Mouse (Mus musculus): ENCODE data around the gene Nploc4. TPM values are rescaled to one million over a fixed set of nuclear protein-coding genes. Genes with fewer than 3 reads are reported as not detected.
"Not testable (repeated sequence)": the region's sequence is repeated elsewhere in the genome, so short reads cannot be mapped to it uniquely, and the experiment has no call there.

Nploc4 gene
- polyA plus RNA-seq, 1 experiment from 2014 or later = 28.2 TPM

DNA sequence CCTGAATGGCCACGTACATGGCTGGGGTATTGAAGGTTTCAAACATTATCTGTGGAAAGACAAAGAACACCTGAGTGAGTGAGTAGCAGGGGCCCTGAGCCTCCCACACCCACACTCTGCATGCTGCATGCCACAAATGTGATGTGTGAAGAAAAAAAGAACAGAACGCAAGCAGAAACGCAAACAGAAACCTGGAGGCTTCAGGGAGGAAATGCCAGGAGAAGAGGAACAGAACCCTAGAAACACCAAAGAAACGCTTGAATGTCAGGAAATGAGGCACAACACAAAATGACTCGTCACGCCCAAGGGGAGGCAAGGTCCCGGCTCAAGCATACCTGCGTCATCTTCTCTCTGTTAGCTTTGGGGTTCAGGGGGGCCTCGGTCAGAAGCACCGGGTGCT is 90.2 kb downstream of the Nploc4 start:
- ATAC-seq (ENCODE audit: low read depth) = no peak
- H3K4me2 ChIP-seq (ENCODE audit: low read depth, low read length) = peak overlapping the region; percentile 92
- no peaks in the 10 kb centered on the region for H3K9me3 ChIP-seq (ENCODE audit: control insufficient read depth, low read length)
- H3K9ac ChIP-seq (ENCODE audit: low read length) = peak overlapping the region; percentile 100
- H3K27ac ChIP-seq (ENCODE audit: low read length) = peak overlapping the region; percentile 98
- WGBS = 1% methylated on average over 10 of the region's 10 CpGs
- peaks cover 19% of the 10 kb centered on the region for H3K4me1 ChIP-seq (replicated peaks; ENCODE audit: control insufficient read depth, insufficient read depth, low read length)
- no peaks in the 10 kb centered on the region for H3K27me3 ChIP-seq (ENCODE audit: control insufficient read depth, insufficient read depth, low read depth, low read length)
- H3K36me3 ChIP-seq (ENCODE audit: control insufficient read depth, insufficient read depth, low read length) = peaks cover 14% of the 10 kb centered on the region
- H3K4me3 ChIP-seq (ENCODE audit: low read length) = peak overlapping the region; percentile 100

DNA sequence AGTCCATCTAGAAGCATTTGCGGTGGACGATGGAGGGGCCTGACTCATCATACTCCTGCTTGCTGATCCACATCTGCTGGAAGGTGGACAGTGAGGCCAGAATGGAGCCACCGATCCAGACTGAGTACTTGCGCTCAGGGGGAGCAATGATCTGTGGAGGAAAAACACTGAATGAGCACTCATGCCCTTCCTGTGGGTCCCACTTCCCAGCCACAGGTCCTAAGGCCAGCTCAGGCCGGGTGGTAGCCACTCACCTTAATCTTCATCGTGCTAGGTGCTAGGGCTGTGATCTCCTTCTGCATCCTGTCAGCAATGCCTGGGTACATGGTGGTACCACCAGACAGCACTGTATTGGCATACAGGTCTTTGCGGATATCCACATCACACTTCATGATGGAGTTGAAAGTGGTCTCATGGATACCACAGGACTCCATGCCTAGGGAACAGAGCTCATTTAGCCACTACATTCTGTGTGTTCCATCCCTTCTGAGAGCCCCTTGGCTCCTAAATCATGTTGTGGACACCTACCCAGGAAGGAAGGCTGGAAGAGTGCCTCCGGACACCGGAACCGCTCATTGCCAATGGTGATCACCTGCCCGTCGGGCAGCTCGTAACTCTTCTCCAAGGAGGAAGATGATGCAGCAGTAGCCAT is 91.0 kb downstream of the Nploc4 start:
- 35% methylated on average over 8 of the region's 13 CpGs for WGBS
- H3K4me2 ChIP-seq (ENCODE audit: low read depth, low read length) = peak overlapping the region; percentile 72
- H3K4me3 ChIP-seq (ENCODE audit: low read length) = peak overlapping the region; percentile 56
- not testable (repeated sequence) for ATAC-seq (ENCODE audit: low read depth); H3K27me3 ChIP-seq (ENCODE audit: control insufficient read depth, insufficient read depth, low read depth, low read length); H3K9me3 ChIP-seq (ENCODE audit: control insufficient read depth, low read length)
- peak overlapping the region; percentile 66 for H3K9ac ChIP-seq (ENCODE audit: low read length)
- H3K36me3 ChIP-seq (ENCODE audit: control insufficient read depth, insufficient read depth, low read length) = peaks cover 14% of the 10 kb centered on the region
- 0 out of 2 replicates have a peak overlapping the region, but pooled peaks have one; percentile 13 for H3K27ac ChIP-seq (ENCODE audit: low read length)
- peaks cover 12% of the 10 kb centered on the region for H3K4me1 ChIP-seq (replicated peaks; ENCODE audit: control insufficient read depth, insufficient read depth, low read length)

DNA sequence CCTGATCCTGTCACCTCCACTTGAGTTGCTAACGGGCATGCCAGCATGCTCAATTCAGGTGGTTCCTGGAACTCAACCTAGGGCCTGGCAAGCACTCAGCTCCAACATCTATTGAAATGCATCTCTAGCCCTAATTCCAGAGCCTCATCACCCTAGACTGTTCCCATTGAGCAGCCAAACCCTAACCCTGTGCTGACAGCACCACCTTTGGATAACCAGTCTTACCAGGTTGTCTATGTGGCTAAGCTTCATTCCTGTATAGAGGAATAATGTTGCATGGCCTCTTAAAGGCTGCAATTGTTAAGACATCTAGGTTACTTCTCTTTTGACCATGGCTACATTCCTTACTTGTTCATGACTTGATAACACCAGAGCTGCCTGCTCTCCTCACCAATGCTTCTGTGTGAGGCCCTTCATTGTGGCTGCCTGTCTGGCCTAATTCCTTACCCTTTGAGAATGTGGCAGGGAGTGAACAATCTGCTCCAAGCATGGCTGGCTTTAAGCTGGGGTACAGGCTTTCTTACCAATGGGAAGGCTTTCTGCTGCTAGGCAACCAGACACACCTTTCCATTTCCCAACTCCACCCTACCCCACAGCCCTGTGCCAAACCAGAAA is 92.3 kb downstream of the Nploc4 start:
- Histone ChIP-seq H3K4me1 (replicated peaks; ENCODE audit: control insufficient read depth, insufficient read depth, low read length) (peaks cover 3% of the 10 kb centered on the region), H3K4me2 (ENCODE audit: low read depth, low read length) (peak overlapping the region; percentile 49), H3K4me3 (ENCODE audit: low read length) (peak overlapping the region; percentile 30), H3K36me3 (ENCODE audit: control insufficient read depth, insufficient read depth, low read length) (peaks cover 14% of the 10 kb centered on the region), H3K9me3 (ENCODE audit: control insufficient read depth, low read length) (no peaks in the 10 kb centered on the region), H3K27ac (ENCODE audit: low read length) (peak overlapping the region; percentile 26), H3K27me3 (ENCODE audit: control insufficient read depth, insufficient read depth, low read depth, low read length) (no peaks in the 10 kb centered on the region), H3K9ac (ENCODE audit: low read length) (peak overlapping the region; percentile 47)
- no peak for ATAC-seq (ENCODE audit: low read depth)
- 28% methylated on average over 1 of the region's 1 CpGs for WGBS

DNA sequence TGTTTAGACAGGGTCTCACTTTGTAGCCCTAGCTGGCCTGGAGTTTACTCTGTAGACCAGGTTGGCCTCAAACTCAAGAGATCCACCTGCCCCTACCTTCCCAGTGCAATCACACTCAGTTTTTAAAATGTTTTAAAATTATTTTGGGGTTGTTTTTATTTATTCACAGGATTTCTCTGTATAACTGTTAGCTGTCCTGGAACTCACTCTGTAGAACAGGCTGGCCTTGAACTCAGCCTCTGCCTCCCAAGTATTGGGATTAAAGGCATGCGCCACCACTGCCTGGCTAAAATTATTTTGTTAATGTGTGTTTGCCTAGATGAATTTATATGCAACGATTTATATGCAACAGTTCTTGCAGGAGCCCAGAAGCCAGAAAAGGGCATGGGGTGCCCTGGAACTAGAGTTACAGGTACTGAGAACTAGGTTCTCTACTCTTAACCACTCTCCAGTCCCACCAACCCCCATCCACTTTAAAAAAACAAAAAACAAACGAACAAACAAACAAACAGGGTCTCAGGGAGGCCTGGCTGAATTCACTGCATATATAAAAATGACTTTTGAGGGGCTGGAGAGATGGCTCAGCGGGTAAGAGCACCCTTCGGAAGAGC is 93.1 kb downstream of the Nploc4 start:
- WGBS = 45% methylated on average over 5 of the region's 5 CpGs
- Histone ChIP-seq H3K36me3 (ENCODE audit: control insufficient read depth, insufficient read depth, low read length) (peaks cover 14% of the 10 kb centered on the region), H3K9ac (ENCODE audit: low read length) (no peak overlapping the region), H3K4me1 (replicated peaks; ENCODE audit: control insufficient read depth, insufficient read depth, low read length) (peaks cover 3% of the 10 kb centered on the region), H3K4me2 (ENCODE audit: low read depth, low read length) (no peak overlapping the region), H3K27ac (ENCODE audit: low read length) (peak overlapping the region; percentile 27; the same call in 1 of the 2 replicates), H3K27me3 (ENCODE audit: control insufficient read depth, insufficient read depth, low read depth, low read length) (no peaks in the 10 kb centered on the region), H3K4me3 (ENCODE audit: low read length) (no peak overlapping the region), H3K9me3 (ENCODE audit: control insufficient read depth, low read length) (no peaks in the 10 kb centered on the region)
- ATAC-seq (ENCODE audit: low read depth) = no peak

DNA sequence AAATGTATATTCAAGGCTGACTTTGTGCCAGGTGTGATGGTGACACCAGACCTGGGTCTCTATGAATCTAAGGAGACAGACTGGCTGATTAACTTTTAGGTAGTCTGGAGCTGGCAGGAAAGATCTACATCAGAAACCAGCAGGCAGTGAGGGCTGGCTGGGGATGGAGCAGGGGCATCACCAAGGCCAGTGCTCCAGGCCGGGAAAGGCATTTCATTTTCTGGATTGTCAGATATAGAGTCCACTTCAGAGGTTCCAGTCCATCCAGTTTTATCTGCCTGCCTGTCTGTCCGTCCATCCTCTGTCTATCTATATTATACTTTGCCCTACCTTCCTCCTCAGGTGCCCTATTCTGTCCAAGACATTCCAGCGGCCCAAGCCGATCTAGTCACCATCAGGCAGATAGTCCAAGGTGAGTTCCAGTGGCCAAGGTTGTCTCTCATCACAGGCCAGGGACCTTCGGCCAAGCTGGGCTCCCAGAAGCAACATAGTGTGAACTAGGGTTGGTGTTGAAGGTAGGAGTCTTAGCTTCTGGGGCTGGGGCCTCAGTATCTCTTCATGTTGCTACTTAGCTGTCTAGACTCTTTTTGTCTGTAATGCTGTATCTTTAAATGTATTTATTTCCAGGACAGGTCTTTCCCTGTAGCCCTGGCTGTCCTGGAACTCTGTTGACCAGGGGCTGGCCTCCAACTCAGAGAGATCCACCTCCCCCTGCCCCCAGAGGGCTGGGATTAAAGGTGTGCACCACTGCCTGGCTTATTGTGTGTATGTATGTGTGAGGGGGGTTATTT is 93.8 kb downstream of the Nploc4 start:
- Histone ChIP-seq H3K4me1 (replicated peaks; ENCODE audit: control insufficient read depth, insufficient read depth, low read length) (peaks cover 3% of the 10 kb centered on the region), H3K9me3 (ENCODE audit: control insufficient read depth, low read length) (no peaks in the 10 kb centered on the region), H3K4me2 (ENCODE audit: low read depth, low read length) (no peak overlapping the region), H3K27me3 (ENCODE audit: control insufficient read depth, insufficient read depth, low read depth, low read length) (no peaks in the 10 kb centered on the region), H3K36me3 (ENCODE audit: control insufficient read depth, insufficient read depth, low read length) (peaks cover 14% of the 10 kb centered on the region), H3K9ac (ENCODE audit: low read length) (no peak overlapping the region), H3K27ac (ENCODE audit: low read length) (no peak overlapping the region), H3K4me3 (ENCODE audit: low read length) (no peak overlapping the region)
- no peak for ATAC-seq (ENCODE audit: low read depth)
- WGBS = 54% methylated on average over 5 of the region's 5 CpGs

DNA sequence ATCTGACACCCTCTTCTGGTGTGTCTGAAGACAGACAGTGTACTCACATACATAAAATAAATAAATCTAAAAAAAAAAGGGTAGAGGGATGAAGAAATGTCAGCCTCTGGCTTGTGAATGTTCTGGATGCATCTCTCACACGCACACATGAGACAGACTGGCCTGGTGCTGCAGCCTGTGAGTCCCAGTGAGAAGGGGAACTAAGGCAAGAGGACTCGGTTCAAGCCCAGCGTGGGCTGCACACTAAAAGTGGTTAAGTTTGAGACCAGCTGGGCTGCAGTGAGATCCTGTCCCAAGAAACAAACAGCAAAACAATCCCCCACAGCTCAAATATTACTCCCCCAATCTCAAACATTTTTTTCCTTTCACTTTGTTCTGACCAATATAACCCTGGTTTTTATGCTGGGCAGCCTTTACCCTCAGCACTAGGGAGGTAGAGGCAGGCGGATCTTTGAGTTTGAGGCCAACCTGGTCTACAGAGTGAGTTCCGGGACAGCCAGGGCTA is 94.8 kb downstream of the Nploc4 start:
- Histone ChIP-seq H3K36me3 (ENCODE audit: control insufficient read depth, insufficient read depth, low read length) (peaks cover 14% of the 10 kb centered on the region), H3K9ac (ENCODE audit: low read length) (no peak overlapping the region), H3K27ac (ENCODE audit: low read length) (no peak overlapping the region), H3K9me3 (ENCODE audit: control insufficient read depth, low read length) (no peaks in the 10 kb centered on the region), H3K4me2 (ENCODE audit: low read depth, low read length) (no peak overlapping the region), H3K4me1 (replicated peaks; ENCODE audit: control insufficient read depth, insufficient read depth, low read length) (peaks cover 3% of the 10 kb centered on the region), H3K4me3 (ENCODE audit: low read length) (no peak overlapping the region), H3K27me3 (ENCODE audit: control insufficient read depth, insufficient read depth, low read depth, low read length) (no peaks in the 10 kb centered on the region)
- WGBS = 86% methylated on average over 5 of the region's 5 CpGs
- no peak for ATAC-seq (ENCODE audit: low read depth)

DNA sequence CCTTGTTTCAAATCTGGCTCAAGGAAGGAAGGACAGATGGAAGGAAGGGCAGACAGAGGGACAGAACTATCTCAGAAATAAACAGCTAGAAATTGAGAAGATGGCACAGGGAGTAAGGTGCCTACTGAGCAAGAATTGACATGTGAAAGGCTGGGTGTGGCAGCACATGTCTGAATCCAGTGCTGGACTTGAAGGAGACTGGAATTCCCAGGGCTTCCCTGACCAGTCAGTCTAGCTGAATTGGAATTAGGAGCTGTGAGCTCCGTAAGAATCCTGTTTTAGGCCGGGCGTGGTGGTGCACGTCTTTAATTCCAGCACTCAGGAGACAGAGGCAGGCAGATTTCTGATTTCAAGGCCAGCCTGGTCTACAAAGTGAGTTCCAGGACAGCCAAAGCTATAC is 95.8 kb downstream of the Nploc4 start:
- Histone ChIP-seq H3K4me3 (ENCODE audit: low read length) (no peak overlapping the region), H3K4me1 (replicated peaks; ENCODE audit: control insufficient read depth, insufficient read depth, low read length) (peaks cover 3% of the 10 kb centered on the region), H3K4me2 (ENCODE audit: low read depth, low read length) (no peak overlapping the region), H3K9ac (ENCODE audit: low read length) (no peak overlapping the region), H3K27me3 (ENCODE audit: control insufficient read depth, insufficient read depth, low read depth, low read length) (no peaks in the 10 kb centered on the region), H3K27ac (ENCODE audit: low read length) (no peak overlapping the region), H3K36me3 (ENCODE audit: control insufficient read depth, insufficient read depth, low read length) (peaks cover 10% of the 10 kb centered on the region), H3K9me3 (ENCODE audit: control insufficient read depth, low read length) (no peaks in the 10 kb centered on the region)
- WGBS = 91% methylated on average over 4 of the region's 4 CpGs
- ATAC-seq (ENCODE audit: low read depth) = no peak

DNA sequence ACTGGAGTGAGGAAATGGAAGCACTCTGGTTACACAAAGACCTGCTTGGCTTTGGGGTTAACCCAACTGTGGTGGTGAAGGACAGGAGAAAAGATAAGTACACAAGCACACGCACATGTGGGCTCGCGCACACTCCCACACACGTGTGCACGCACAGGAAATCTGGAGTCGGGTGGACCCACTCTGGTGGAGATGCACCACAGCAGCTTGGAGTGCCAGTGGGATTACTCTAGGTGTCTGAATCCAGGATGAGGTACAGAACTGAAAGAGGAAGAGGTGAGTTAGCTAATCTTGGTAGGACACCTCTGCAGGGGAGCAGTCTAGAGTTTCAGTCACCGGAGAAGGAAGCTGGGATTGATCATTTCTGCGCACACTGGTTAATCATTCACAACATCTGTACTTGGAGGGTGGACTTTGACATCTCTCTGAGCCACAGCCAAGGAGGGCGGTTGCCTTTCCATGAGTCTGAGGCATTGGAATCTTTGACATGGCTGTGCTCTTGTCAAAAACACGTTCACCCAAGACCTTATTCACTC is 97.5 kb downstream of the Nploc4 start:
- Histone ChIP-seq H3K9ac (ENCODE audit: low read length) (no peak overlapping the region), H3K27ac (ENCODE audit: low read length) (no peak overlapping the region), H3K4me2 (ENCODE audit: low read depth, low read length) (no peak overlapping the region), H3K4me3 (ENCODE audit: low read length) (no peak overlapping the region), H3K27me3 (ENCODE audit: control insufficient read depth, insufficient read depth, low read depth, low read length) (no peaks in the 10 kb centered on the region), H3K36me3 (ENCODE audit: control insufficient read depth, insufficient read depth, low read length) (peaks cover 2% of the 10 kb centered on the region), H3K4me1 (replicated peaks; ENCODE audit: control insufficient read depth, insufficient read depth, low read length) (no peaks in the 10 kb centered on the region; the same call in none of the 2 replicates), H3K9me3 (ENCODE audit: control insufficient read depth, low read length) (no peaks in the 10 kb centered on the region)
- ATAC-seq (ENCODE audit: low read depth) = no peak
- 70% methylated on average over 10 of the region's 10 CpGs for WGBS

All from lung, embryonic 16.5 days (tissue).